Mouse (Mus musculus): ENCODE measurements around the gene Tmem210. TPM values are rescaled to one million over a fixed set of nuclear protein-coding genes. Genes with fewer than 3 reads are reported as not detected.
A peak's percentile ranks its signal among the peaks of the same experiment; 100 is the strongest.

Tmem210 gene
- total RNA-seq, 1 experiment from 2014 or later: not detected

GRCm38 (mm10) chr2:25297093-25297492, 9.1 kb downstream of the Tmem210 start:
- no peak for DNase-seq

- DNase-seq: no peak
Measured at GRCm38 (mm10) chr2:25298046-25298445, 10.1 kb downstream of the Tmem210 start.

- no peak for DNase-seq
Measured at GRCm38 (mm10) chr2:25303452-25303851, 15.5 kb downstream of the Tmem210 start.

- DNase-seq: no peak
Measured at GRCm38 (mm10) chr2:25303931-25304656, 16.1 kb downstream of the Tmem210 start.

GRCm38 (mm10) chr2:25304657-25305541, 17.0 kb downstream of the Tmem210 start:
- peak; percentile 28 for DNase-seq

- no peak for DNase-seq
Measured at GRCm38 (mm10) chr2:25305587-25306359, 17.8 kb downstream of the Tmem210 start.

GRCm38 (mm10) chr2:25310180-25310579, 22.2 kb downstream of the Tmem210 start:
- no peak for DNase-seq

GRCm38 (mm10) chr2:25310969-25311368, 23.0 kb downstream of the Tmem210 start:
- no peak for DNase-seq

GRCm38 (mm10) chr2:25311491-25311891, 23.5 kb downstream of the Tmem210 start:
- DNase-seq: no peak

GRCm38 (mm10) chr2:25318119-25318966, 30.4 kb downstream of the Tmem210 start:
- DNase-seq: no peak

GRCm38 (mm10) chr2:25318971-25319773, 31.2 kb downstream of the Tmem210 start, which contains the start of gene Grin1:
Gene Grin1 (minus strand): TSS chr2:25319187.
- DNase-seq: peak; percentile 77

GRCm38 (mm10) chr2:25320084-25320483, 32.1 kb downstream of the Tmem210 start:
- no peak for DNase-seq

- DNase-seq: no peak
Measured at GRCm38 (mm10) chr2:25326036-25326435, 38.1 kb downstream of the Tmem210 start.

- DNase-seq: no peak
Measured at GRCm38 (mm10) chr2:25328440-25328839, 40.5 kb downstream of the Tmem210 start.

GRCm38 (mm10) chr2:25331470-25331869, 43.5 kb downstream of the Tmem210 start:
- no peak for DNase-seq

- DNase-seq: peak; percentile 100
Measured at GRCm38 (mm10) chr2:25332286-25333160, 44.6 kb downstream of the Tmem210 start, which contains the start of gene Man1b1. Gene Man1b1 (plus strand): TSS chr2:25332338.

- no peak for DNase-seq
Measured at GRCm38 (mm10) chr2:25333569-25333968, 45.6 kb downstream of the Tmem210 start.

GRCm38 (mm10) chr2:25338303-25338702, 50.4 kb downstream of the Tmem210 start:
- DNase-seq: no peak

Data from adrenal gland, postnatal 25 days (tissue).